Mouse (Mus musculus): ENCODE results near the gene Wipi2. TPM values are rescaled to one million over a fixed set of nuclear protein-coding genes. Genes with fewer than 3 reads are reported as not detected.

Wipi2 gene
- polyA plus RNA-seq, 1 experiment from 2014 or later = 38.9 TPM

DNA sequence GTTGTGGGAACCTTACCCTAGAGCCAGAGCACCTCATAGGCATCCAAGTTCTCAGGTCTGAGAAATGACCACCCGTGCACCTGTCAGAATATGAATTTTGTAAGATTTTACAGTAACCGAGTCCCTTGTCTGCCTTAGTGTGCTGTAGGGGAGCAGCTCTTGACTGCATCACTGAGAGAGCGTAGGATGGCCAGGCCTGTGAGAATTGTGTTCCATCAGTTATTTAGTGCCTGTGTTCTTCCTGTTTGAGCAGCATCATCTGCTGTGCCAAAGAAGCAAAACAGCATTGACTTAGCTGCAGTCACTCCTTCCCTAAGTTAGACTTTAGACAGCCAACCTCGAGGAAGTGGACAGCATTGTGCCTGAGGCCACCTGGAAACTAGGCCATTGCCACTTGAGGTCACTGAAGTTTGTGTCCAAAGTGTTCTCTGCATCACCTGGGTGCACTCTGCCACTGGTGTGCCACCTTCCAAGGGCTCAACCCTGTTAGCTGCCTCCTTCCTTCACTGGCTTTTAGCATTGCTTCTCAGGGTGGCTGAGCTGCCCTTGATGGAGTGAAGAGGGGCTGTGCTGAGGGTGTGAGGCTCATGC lies 22.1 kb downstream of the Wipi2 start:
- Histone ChIP-seq H3K36me3 (ENCODE audit: control insufficient read depth, insufficient read depth, low read length) (peaks cover 3% of the 10 kb centered on the region; the same call in 1 of the 2 replicates), H3K4me1 (ENCODE audit: control insufficient read depth, insufficient read depth, low read length) (peaks cover 8% of the 10 kb centered on the region; the same call in 1 of the 2 replicates), H3K9ac (ENCODE audit: low read length) (no peak overlapping the region), H3K27me3 (ENCODE audit: control insufficient read depth, insufficient read depth, low read length) (no peaks in the 10 kb centered on the region), H3K4me3 (replicated peaks; ENCODE audit: low read length) (no peak overlapping the region), H3K4me2 (ENCODE audit: low read depth, low read length) (no peak overlapping the region), H3K9me3 (replicated peaks; ENCODE audit: control insufficient read depth, low read length) (no peaks in the 10 kb centered on the region), H3K27ac (ENCODE audit: low read length) (no peak overlapping the region)
- no peak for ATAC-seq (ENCODE audit: insufficient read depth, low FRiP score)
- WGBS = 86% methylated on average over 4 of the region's 4 CpGs

DNA sequence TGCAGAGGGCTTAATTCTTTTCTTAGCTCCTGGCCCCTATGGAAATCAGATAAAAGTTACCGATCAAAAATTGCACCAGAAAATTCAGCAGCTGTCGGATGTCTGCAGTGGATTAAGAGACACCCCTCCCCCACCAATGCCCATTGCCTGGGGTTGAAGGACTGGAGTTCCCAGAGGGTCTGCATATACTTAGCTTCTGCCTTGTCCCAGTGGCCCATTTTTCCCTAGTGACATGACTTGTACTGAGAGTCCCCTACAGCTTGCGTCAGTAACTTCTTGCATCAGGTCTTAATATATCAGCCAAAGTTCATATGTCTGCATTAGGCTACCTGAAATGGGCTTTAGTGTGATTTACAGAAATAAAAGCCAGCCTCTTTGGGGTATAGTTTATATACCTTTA lies 22.9 kb downstream of the Wipi2 start:
- peaks cover 8% of the 10 kb centered on the region; the same call in 1 of the 2 replicates for H3K4me1 ChIP-seq (ENCODE audit: control insufficient read depth, insufficient read depth, low read length)
- no peaks in the 10 kb centered on the region for H3K36me3 ChIP-seq (ENCODE audit: control insufficient read depth, insufficient read depth, low read length)
- no peaks in the 10 kb centered on the region for H3K9me3 ChIP-seq (replicated peaks; ENCODE audit: control insufficient read depth, low read length)
- no peak overlapping the region for H3K9ac ChIP-seq (ENCODE audit: low read length)
- H3K4me3 ChIP-seq (replicated peaks; ENCODE audit: low read length) = no peak overlapping the region
- no peak for ATAC-seq (ENCODE audit: insufficient read depth, low FRiP score)
- WGBS = 45% methylated on average over 3 of the region's 3 CpGs
- no peak overlapping the region for H3K4me2 ChIP-seq (ENCODE audit: low read depth, low read length)
- no peaks in the 10 kb centered on the region for H3K27me3 ChIP-seq (ENCODE audit: control insufficient read depth, insufficient read depth, low read length)
- no peak overlapping the region for H3K27ac ChIP-seq (ENCODE audit: low read length)

DNA sequence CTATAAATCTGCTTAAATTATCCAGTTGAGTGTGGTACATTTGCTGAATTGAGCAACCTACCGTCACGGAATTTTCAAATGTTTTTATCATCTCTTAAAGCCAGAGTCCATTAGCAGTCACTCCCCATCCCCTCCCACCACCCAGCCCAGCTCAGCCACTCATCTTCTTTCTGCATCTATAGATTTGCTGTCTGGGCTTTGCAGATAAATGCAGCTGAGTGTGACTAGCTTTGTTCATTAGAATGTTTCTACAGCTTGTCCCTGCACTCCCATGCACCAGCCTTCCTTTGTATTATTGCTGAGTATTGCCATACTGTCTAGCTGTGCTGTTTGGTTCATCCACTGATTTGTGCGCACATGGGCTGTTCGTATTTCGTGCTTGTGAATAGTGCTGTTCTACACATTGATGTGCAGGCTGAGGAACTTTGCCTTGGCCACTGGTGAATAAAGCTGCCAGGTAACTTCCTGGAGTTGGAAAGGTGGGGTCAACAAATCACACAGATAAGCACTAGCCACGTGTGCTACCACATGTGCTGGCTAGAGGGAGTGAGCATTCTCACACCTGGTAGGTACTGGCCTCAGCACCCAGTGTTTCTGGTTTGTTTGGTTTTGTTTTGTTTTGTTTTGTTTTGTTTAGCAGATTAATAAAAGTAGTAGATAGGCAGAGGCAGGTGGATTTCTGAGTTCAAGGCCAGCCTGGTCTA lies 23.4 kb downstream of the Wipi2 start:
- Histone ChIP-seq H3K4me2 (ENCODE audit: low read depth, low read length) (no peak overlapping the region), H3K9me3 (replicated peaks; ENCODE audit: control insufficient read depth, low read length) (no peaks in the 10 kb centered on the region), H3K27ac (ENCODE audit: low read length) (no peak overlapping the region), H3K9ac (ENCODE audit: low read length) (no peak overlapping the region), H3K27me3 (ENCODE audit: control insufficient read depth, insufficient read depth, low read length) (no peaks in the 10 kb centered on the region), H3K4me3 (replicated peaks; ENCODE audit: low read length) (no peak overlapping the region), H3K4me1 (ENCODE audit: control insufficient read depth, insufficient read depth, low read length) (peaks cover 8% of the 10 kb centered on the region; the same call in 1 of the 2 replicates), H3K36me3 (ENCODE audit: control insufficient read depth, insufficient read depth, low read length) (no peaks in the 10 kb centered on the region)
- 49% methylated on average over 6 of the region's 6 CpGs for WGBS
- ATAC-seq (ENCODE audit: insufficient read depth, low FRiP score) = peak; percentile 85; the same call in 1 of the 2 replicates

DNA sequence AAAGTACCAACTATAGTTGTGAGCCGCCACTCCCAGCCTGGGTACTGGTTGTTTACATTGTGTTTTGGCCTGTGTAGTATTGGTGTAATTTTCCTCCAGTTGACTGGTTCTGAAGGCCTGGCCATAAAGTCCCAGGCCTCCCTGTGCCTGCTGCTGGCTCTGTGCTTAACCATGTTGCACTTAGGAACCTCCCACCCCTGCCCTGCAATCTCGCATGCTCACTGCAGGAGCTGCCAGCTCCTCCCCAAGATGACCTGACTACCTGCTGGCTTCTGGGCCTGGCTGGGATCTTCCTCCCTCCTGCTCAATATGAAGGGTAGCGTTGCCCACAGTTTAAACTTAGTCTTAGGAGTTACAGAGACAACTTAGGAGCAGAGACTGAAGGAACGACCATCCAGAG lies 24.8 kb downstream of the Wipi2 start:
- Histone ChIP-seq H3K4me1 (ENCODE audit: control insufficient read depth, insufficient read depth, low read length) (peaks cover 8% of the 10 kb centered on the region; the same call in 1 of the 2 replicates), H3K4me3 (replicated peaks; ENCODE audit: low read length) (no peak overlapping the region), H3K36me3 (ENCODE audit: control insufficient read depth, insufficient read depth, low read length) (0 out of 2 replicates have a peak, but pooled peaks cover 6% of the 10 kb centered on the region), H3K4me2 (ENCODE audit: low read depth, low read length) (no peak overlapping the region), H3K9me3 (replicated peaks; ENCODE audit: control insufficient read depth, low read length) (no peaks in the 10 kb centered on the region), H3K27ac (ENCODE audit: low read length) (no peak overlapping the region), H3K27me3 (ENCODE audit: control insufficient read depth, insufficient read depth, low read length) (no peaks in the 10 kb centered on the region), H3K9ac (ENCODE audit: low read length) (no peak overlapping the region)
- no peak for ATAC-seq (ENCODE audit: insufficient read depth, low FRiP score)
- whole genome bisulfite sequencing = 65% methylated on average over 4 of the region's 4 CpGs

DNA sequence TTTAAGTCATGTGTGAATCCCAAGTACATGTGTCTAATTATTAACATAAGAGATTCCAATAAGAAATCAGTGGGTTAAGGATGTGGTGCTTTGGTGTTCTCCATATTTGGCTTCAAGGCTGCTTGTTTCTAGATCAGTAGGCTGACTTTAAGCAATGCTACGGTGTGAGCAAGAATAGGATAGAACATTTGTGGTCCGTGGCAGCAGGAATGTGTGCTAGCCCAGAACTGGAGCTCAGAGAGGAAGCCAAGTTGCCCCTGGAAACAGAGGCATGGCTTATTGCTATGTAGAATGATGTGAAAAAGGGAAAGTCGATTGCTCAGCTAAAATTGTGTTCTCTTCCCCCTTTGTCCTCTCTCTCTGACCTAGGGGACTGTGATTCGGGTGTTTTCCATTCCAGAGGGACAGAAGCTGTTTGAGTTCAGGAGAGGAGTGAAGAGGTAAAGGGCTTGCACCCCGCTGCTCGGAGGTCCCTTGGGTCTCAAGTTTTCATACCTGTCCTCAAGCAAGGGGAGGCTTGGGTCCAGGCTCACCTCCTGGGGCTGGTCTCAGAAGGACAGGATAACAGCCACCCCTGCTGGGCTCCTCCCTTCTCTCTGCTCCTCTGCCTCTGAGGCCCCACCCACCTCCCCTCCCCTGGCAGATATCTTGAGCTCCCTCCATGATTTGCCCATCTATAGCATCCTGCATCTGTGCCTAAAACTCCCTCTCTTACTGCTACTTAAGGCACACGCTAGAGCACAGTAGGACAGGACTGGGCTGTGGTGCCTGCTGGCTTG lies 33.3 kb downstream of the Wipi2 start:
- Histone ChIP-seq H3K9me3 (replicated peaks; ENCODE audit: control insufficient read depth, low read length) (no peaks in the 10 kb centered on the region), H3K9ac (ENCODE audit: low read length) (no peak overlapping the region), H3K27ac (ENCODE audit: low read length) (no peak overlapping the region), H3K4me3 (replicated peaks; ENCODE audit: low read length) (no peak overlapping the region), H3K27me3 (ENCODE audit: control insufficient read depth, insufficient read depth, low read length) (no peaks in the 10 kb centered on the region), H3K36me3 (ENCODE audit: control insufficient read depth, insufficient read depth, low read length) (peaks cover 28% of the 10 kb centered on the region), H3K4me2 (ENCODE audit: low read depth, low read length) (no peak overlapping the region), H3K4me1 (ENCODE audit: control insufficient read depth, insufficient read depth, low read length) (no peaks in the 10 kb centered on the region)
- ATAC-seq (ENCODE audit: insufficient read depth, low FRiP score) = no peak
- WGBS = 91% methylated on average over 7 of the region's 7 CpGs

DNA sequence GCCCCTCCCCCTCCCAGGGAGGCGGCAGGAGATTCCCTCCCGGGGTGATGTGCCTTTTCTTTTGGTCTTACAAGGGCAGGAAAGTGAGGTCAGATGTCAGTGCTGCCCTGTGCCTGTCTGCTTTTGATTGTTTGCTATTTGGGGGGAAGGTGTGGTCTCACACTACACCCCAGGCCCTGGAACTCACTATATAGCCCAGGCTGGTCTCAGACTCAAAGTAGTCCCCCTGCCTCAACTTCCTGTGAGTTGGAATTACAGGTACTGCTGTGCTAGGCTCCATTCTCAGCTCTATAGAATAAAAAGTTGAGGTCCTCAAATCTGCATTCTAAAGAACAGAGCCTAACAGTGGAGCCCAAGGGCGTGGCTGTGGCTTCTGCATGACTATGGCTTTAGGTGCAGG lies 40.4 kb downstream of the Wipi2 start:
- no peaks in the 10 kb centered on the region for H3K9me3 ChIP-seq (replicated peaks; ENCODE audit: control insufficient read depth, low read length)
- no peak for ATAC-seq (ENCODE audit: insufficient read depth, low FRiP score)
- H3K9ac ChIP-seq (ENCODE audit: low read length) = no peak overlapping the region
- peaks cover 20% of the 10 kb centered on the region for H3K36me3 ChIP-seq (ENCODE audit: control insufficient read depth, insufficient read depth, low read length)
- no peaks in the 10 kb centered on the region for H3K4me1 ChIP-seq (ENCODE audit: control insufficient read depth, insufficient read depth, low read length)
- 47% methylated on average over 3 of the region's 3 CpGs for WGBS
- no peak overlapping the region for H3K4me2 ChIP-seq (ENCODE audit: low read depth, low read length)
- no peak overlapping the region for H3K27ac ChIP-seq (ENCODE audit: low read length)
- no peak overlapping the region for H3K4me3 ChIP-seq (replicated peaks; ENCODE audit: low read length)
- no peaks in the 10 kb centered on the region for H3K27me3 ChIP-seq (ENCODE audit: control insufficient read depth, insufficient read depth, low read length)

DNA sequence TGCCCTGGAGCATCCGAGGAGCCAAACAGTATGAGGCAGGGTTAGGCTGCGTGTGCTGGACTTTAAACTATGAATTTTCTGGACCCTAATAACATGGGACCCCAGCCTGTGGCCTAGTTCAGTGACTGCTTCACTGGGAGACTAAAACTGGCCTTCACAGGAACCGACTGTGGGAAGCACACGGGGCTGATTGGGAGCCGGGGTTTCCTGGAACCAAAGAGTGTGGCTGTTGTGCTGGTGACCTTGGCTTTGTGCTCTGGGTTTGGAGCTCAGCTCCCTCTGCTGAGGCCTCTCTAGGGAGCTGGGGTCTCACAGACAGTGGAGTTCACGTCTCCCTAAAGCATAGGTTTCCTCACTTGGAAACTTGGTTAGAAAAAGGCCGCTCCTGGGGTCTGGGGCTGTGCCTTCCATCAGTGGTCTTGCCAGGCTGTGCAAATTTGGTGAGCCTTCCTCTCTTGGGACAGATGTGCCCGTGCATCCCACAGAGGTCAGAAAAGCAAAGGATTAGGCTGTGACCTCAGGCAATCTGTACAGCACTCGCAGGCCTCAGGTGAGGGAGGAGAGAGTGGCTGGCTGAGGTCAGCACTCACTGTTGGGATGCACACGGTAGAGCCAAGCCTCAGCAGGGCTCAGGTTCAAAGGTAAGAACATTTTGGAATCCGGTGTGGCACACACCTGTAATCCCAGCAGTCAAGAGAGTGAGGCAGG lies 41.2 kb downstream of the Wipi2 start:
- no peak overlapping the region for H3K4me3 ChIP-seq (replicated peaks; ENCODE audit: low read length)
- peaks cover 20% of the 10 kb centered on the region for H3K36me3 ChIP-seq (ENCODE audit: control insufficient read depth, insufficient read depth, low read length)
- no peak for ATAC-seq (ENCODE audit: insufficient read depth, low FRiP score)
- H3K27me3 ChIP-seq (ENCODE audit: control insufficient read depth, insufficient read depth, low read length) = no peaks in the 10 kb centered on the region
- no peak overlapping the region for H3K27ac ChIP-seq (ENCODE audit: low read length)
- WGBS = 84% methylated on average over 11 of the region's 11 CpGs
- no peak overlapping the region for H3K4me2 ChIP-seq (ENCODE audit: low read depth, low read length)
- H3K4me1 ChIP-seq (ENCODE audit: control insufficient read depth, insufficient read depth, low read length) = no peaks in the 10 kb centered on the region
- no peak overlapping the region for H3K9ac ChIP-seq (ENCODE audit: low read length)
- H3K9me3 ChIP-seq (replicated peaks; ENCODE audit: control insufficient read depth, low read length) = no peaks in the 10 kb centered on the region

DNA sequence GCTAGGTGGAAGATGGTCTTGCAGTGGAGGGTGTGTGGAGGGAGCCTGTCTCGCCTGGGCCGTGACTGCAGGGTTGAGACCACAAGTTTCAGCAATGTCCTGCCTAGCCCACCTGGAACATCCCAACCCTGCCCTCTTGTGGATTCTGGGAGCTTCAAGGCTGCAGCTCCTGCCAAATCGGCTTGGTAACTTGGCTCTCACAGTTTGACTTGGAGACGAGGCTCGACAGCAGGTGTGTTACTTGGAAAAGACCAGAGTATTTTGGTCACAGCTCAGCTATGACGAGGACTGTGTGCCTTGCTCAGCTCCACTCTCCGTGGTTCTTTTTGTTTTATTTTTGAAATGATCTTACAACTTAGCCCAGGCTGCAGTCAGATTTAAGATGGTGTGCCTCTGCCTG lies 42.2 kb downstream of the Wipi2 start:
- no peaks in the 10 kb centered on the region for H3K9me3 ChIP-seq (replicated peaks; ENCODE audit: control insufficient read depth, low read length)
- 81% methylated on average over 7 of the region's 7 CpGs for WGBS
- no peaks in the 10 kb centered on the region for H3K27me3 ChIP-seq (ENCODE audit: control insufficient read depth, insufficient read depth, low read length)
- no peak overlapping the region for H3K27ac ChIP-seq (ENCODE audit: low read length)
- H3K4me3 ChIP-seq (replicated peaks; ENCODE audit: low read length) = no peak overlapping the region
- no peak overlapping the region for H3K4me2 ChIP-seq (ENCODE audit: low read depth, low read length)
- peaks cover 15% of the 10 kb centered on the region; the same call in 1 of the 2 replicates for H3K36me3 ChIP-seq (ENCODE audit: control insufficient read depth, insufficient read depth, low read length)
- no peaks in the 10 kb centered on the region for H3K4me1 ChIP-seq (ENCODE audit: control insufficient read depth, insufficient read depth, low read length)
- ATAC-seq (ENCODE audit: insufficient read depth, low FRiP score) = no peak
- no peak overlapping the region for H3K9ac ChIP-seq (ENCODE audit: low read length)
